Mouse (Mus musculus): ENCODE measurements at regions not wholly inside any gene's neighbourhood (a gene's known extent, or its start where the extent isn't known, plus 50 kb on each side); places are given as distances from the start of the nearest gene placed in this dataset.

GRCm38 (mm10) chr19:15553953-15554352, 393.2 kb downstream of the Psat1 start:
- no peak for ATAC-seq (ENCODE audit: low FRiP score, low TSS enrichment)
- WGBS, result 87% methylated on average over 8 of the region's 8 CpGs
- no peaks in the 10 kb centered on the region for H3K27me3 ChIP-seq (ENCODE audit: control insufficient read depth, insufficient read depth, low read length)

GRCm38 (mm10) chr19:15517853-15518252, 429.3 kb downstream of the Psat1 start:
- no peaks in the 10 kb centered on the region for H3K9me3 ChIP-seq (ENCODE audit: control insufficient read depth, low read length)
- 66% methylated on average over 3 of the region's 3 CpGs for WGBS
- no peaks in the 10 kb centered on the region for H3K27me3 ChIP-seq (ENCODE audit: control insufficient read depth, insufficient read depth, low read length)
- no peak for DNase-seq (ENCODE audit: low spot score)
- no peaks in the 10 kb centered on the region for H3K36me3 ChIP-seq (ENCODE audit: control insufficient read depth, insufficient read depth, low read length)
- H3K27ac ChIP-seq (replicated peaks), result no peak overlapping the region
- H3K4me1 ChIP-seq (replicated peaks; ENCODE audit: control insufficient read depth, insufficient read depth), result no peaks in the 10 kb centered on the region
- no peak overlapping the region for H3K4me3 ChIP-seq (ENCODE audit: low read depth, low read length)
- H3K9ac ChIP-seq (ENCODE audit: low read length), result no peak overlapping the region
- no peak overlapping the region for H3K4me2 ChIP-seq (replicated peaks; ENCODE audit: low read depth)
- ATAC-seq (ENCODE audit: low FRiP score, low TSS enrichment), result no peak
- TF ChIP-seq EP300 (optimal IDR thresholded peaks at IDR 0.05), result no peak
- no peak for TF ChIP-seq CTCF (IDR thresholded peaks at IDR 0.05; ENCODE audit: low read depth)

More at GRCm38 (mm10) chr19:15553953-15554352, 393.2 kb downstream of the Psat1 start:
- Histone ChIP-seq H3K4me1 (replicated peaks; ENCODE audit: control insufficient read depth, insufficient read depth) (no peaks in the 10 kb centered on the region), H3K9ac (ENCODE audit: low read length) (no peak overlapping the region), H3K27ac (replicated peaks) (no peak overlapping the region), H3K36me3 (ENCODE audit: control insufficient read depth, insufficient read depth, low read length) (no peaks in the 10 kb centered on the region), H3K4me2 (replicated peaks; ENCODE audit: low read depth) (no peak overlapping the region), H3K9me3 (ENCODE audit: control insufficient read depth, low read length) (no peaks in the 10 kb centered on the region), H3K4me3 (ENCODE audit: low read depth, low read length) (no peak overlapping the region)
- DNase-seq (ENCODE audit: low spot score), result no peak
- no peak for TF ChIP-seq CTCF (IDR thresholded peaks at IDR 0.05; ENCODE audit: low read depth)
- TF ChIP-seq EP300 (optimal IDR thresholded peaks at IDR 0.05), result no peak

DNA sequence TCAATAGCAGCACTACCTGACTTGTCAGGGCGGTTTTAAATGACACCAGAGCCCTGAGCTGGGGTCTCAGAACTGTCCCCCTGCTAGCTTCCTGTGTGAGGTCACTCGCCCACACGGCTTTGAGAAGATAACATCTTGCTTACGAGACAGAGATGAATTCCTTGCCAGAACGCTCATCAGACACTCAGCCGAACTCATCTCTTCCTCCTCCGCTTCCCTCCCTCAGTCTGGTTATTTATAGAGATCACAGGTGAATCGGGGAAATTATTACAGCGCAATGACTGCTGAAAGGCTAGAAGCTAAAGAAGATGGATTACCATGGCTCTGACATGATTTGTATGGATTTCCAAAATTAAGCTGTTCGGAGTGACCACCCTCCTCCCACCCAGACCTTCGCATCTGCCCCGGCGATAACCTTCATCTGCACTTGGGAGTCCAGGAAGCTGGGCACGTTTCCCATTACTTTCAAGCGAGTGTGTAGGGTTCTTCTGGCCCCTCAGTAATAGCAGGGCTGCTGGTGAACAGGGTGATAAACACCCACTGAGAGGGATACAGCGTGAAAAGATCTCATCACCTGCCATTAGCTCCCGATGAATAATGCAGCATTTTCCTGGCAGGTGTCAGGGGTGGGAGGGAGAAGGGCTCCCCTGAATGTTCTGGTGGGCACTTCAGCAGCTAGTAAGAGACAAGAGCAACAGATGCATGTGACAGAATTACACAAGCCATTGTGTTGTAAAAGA, 430.4 kb downstream of the Psat1 start:
- Histone ChIP-seq H3K9ac (ENCODE audit: low read length) (no peak overlapping the region), H3K4me2 (replicated peaks; ENCODE audit: low read depth) (no peak overlapping the region), H3K9me3 (ENCODE audit: control insufficient read depth, low read length) (no peaks in the 10 kb centered on the region), H3K27me3 (ENCODE audit: control insufficient read depth, insufficient read depth, low read length) (no peaks in the 10 kb centered on the region), H3K4me3 (ENCODE audit: low read depth, low read length) (no peak overlapping the region), H3K27ac (replicated peaks) (no peak overlapping the region), H3K4me1 (replicated peaks; ENCODE audit: control insufficient read depth, insufficient read depth) (no peaks in the 10 kb centered on the region), H3K36me3 (ENCODE audit: control insufficient read depth, insufficient read depth, low read length) (no peaks in the 10 kb centered on the region)
- DNase-seq (ENCODE audit: low spot score), result no peak
- no peak for ATAC-seq (ENCODE audit: low FRiP score, low TSS enrichment)
- 28% methylated on average over 17 of the region's 17 CpGs for WGBS
- no peak for TF ChIP-seq CTCF (IDR thresholded peaks at IDR 0.05; ENCODE audit: low read depth)
- TF ChIP-seq EP300 (optimal IDR thresholded peaks at IDR 0.05), result no peak

DNA sequence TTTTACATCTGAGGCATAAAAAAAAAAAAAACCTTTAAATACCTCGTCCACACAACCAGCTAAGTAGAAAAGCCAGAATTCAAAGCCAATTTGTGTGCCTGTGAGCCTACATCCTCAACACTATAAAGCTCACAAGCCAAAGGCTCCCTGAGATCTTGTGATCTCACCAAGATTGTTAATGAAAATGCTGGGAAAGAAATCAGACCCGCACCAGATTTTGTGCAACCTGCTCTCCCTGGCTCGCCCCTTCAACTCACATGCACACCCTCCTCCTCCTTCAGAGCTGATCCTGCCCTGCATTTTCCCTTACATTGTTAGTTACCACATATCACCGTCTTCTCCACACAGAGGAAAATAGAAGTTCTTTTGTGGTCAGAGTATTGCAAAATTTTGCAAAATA, 433.9 kb downstream of the Psat1 start:
- no peak for ATAC-seq (ENCODE audit: low FRiP score, low TSS enrichment)
- no peak overlapping the region for H3K4me2 ChIP-seq (replicated peaks; ENCODE audit: low read depth)
- H3K27me3 ChIP-seq (ENCODE audit: control insufficient read depth, insufficient read depth, low read length), result no peaks in the 10 kb centered on the region
- H3K9ac ChIP-seq (ENCODE audit: low read length), result no peak overlapping the region
- H3K27ac ChIP-seq (replicated peaks), result no peak overlapping the region
- H3K4me1 ChIP-seq (replicated peaks; ENCODE audit: control insufficient read depth, insufficient read depth), result no peaks in the 10 kb centered on the region
- no peaks in the 10 kb centered on the region for H3K9me3 ChIP-seq (ENCODE audit: control insufficient read depth, low read length)
- H3K4me3 ChIP-seq (ENCODE audit: low read depth, low read length), result no peak overlapping the region
- 74% methylated on average over 4 of the region's 4 CpGs for WGBS
- no peak for TF ChIP-seq EP300 (optimal IDR thresholded peaks at IDR 0.05)
- no peak for TF ChIP-seq CTCF (IDR thresholded peaks at IDR 0.05; ENCODE audit: low read depth)
- H3K36me3 ChIP-seq (ENCODE audit: control insufficient read depth, insufficient read depth, low read length), result no peaks in the 10 kb centered on the region
- no peak for DNase-seq (ENCODE audit: low spot score)

- no peaks in the 10 kb centered on the region for H3K36me3 ChIP-seq (ENCODE audit: control insufficient read depth, insufficient read depth, low read length)
- 92% methylated on average over 1 of the region's 1 CpGs for WGBS
- no peak overlapping the region for H3K4me3 ChIP-seq (ENCODE audit: low read depth, low read length)
- H3K9ac ChIP-seq (ENCODE audit: low read length), result no peak overlapping the region
- DNase-seq (ENCODE audit: low spot score) (no peak), ATAC-seq (ENCODE audit: low FRiP score, low TSS enrichment) (no peak)
- H3K27ac ChIP-seq (replicated peaks), result no peak overlapping the region
- H3K4me2 ChIP-seq (replicated peaks; ENCODE audit: low read depth), result no peak overlapping the region
- TF ChIP-seq CTCF (IDR thresholded peaks at IDR 0.05; ENCODE audit: low read depth) (no peak), EP300 (optimal IDR thresholded peaks at IDR 0.05) (no peak)
- H3K9me3 ChIP-seq (ENCODE audit: control insufficient read depth, low read length), result no peaks in the 10 kb centered on the region
- H3K4me1 ChIP-seq (replicated peaks; ENCODE audit: control insufficient read depth, insufficient read depth), result no peaks in the 10 kb centered on the region
- H3K27me3 ChIP-seq (ENCODE audit: control insufficient read depth, insufficient read depth, low read length), result no peaks in the 10 kb centered on the region
These were observed 436.7 kb downstream of the Psat1 start for GRCm38 (mm10) chr19:15510395-15510794.

DNA sequence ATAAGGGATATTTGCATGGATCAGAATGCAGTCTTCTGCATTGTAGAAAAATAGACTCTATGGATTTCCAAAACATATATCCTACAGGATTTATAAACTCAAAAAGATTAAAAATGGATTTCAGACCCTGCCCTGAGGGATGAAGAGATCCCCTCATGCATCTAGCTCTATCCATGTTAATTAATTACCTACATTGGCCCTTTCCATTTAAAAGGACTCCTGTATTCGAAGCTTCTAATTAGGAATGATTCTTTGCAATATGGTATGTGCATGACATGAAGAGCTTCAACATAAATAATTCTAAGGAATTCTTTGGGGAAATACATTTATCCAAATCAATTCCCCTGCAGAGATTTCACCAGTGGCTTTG, 444.2 kb downstream of the Psat1 start:
- Histone ChIP-seq H3K27ac (replicated peaks) (no peak overlapping the region), H3K4me2 (replicated peaks; ENCODE audit: low read depth) (no peak overlapping the region), H3K27me3 (ENCODE audit: control insufficient read depth, insufficient read depth, low read length) (no peaks in the 10 kb centered on the region), H3K9me3 (ENCODE audit: control insufficient read depth, low read length) (no peaks in the 10 kb centered on the region), H3K9ac (ENCODE audit: low read length) (no peak overlapping the region), H3K36me3 (ENCODE audit: control insufficient read depth, insufficient read depth, low read length) (no peaks in the 10 kb centered on the region), H3K4me1 (replicated peaks; ENCODE audit: control insufficient read depth, insufficient read depth) (no peaks in the 10 kb centered on the region), H3K4me3 (ENCODE audit: low read depth, low read length) (no peak overlapping the region)
- TF ChIP-seq CTCF (IDR thresholded peaks at IDR 0.05; ENCODE audit: low read depth), result no peak
- TF ChIP-seq EP300 (optimal IDR thresholded peaks at IDR 0.05), result no peak
- DNase-seq (ENCODE audit: low spot score), result no peak
- ATAC-seq (ENCODE audit: low FRiP score, low TSS enrichment), result no peak
- 84% methylated on average over 1 of the region's 1 CpGs for WGBS

Measured in stomach, postnatal 0 days (tissue).